Mouse (Mus musculus) liver, embryonic 14.5 days (tissue): ENCODE results near the gene Atad2b. TPM values are rescaled to one million over a fixed set of nuclear protein-coding genes. Genes with fewer than 3 reads are reported as not detected.

Source experiments
- ATAC-seq: fragments of 200-750 bp; cut with Nextera tagmentation; 2 replicates; pipeline ENCODE4 v1.8.0; 2017; ENCODE audit warnings: moderate number of reproducible peaks, mild to moderate bottlenecking, moderate library complexity; ENCODE audit not compliant: insufficient read depth
- DNase-seq, 3 experiments: peaks; one replicate each; pipeline ENCODE4 v3.0.0-alpha.2; 2012 to 2013; ENCODE audit warnings: low read depth in 3 of 3, low spot score in 3 of 3
- H3K27ac ChIP-seq: fragments of 300-500 bp; sonication (generic); 2 replicates; pipeline ENCODE4 v1.5.1; 2014; ENCODE audit warnings: moderate library complexity, mild to moderate bottlenecking, control low read depth, inconsistent platforms
- H3K27me3 ChIP-seq: fragments of 300-500 bp; sonication (generic); 2 replicates; pipeline ENCODE4 v1.6.1; 2014; ENCODE audit warnings: mild to moderate bottlenecking, low read length, moderate library complexity; ENCODE audit not compliant: control insufficient read depth, insufficient read depth
- H3K36me3 ChIP-seq: fragments of 300-500 bp; sonication (generic); replicated peaks from 2 replicates; pipeline ENCODE4 v1.6.1; 2014; ENCODE audit warnings: low read depth; ENCODE audit not compliant: control insufficient read depth, insufficient read depth
- H3K4me1 ChIP-seq, 2 experiments: fragments of 200-500 bp in 1 of 2; fragments of 300-500 bp in 1 of 2; sonication (generic) in 1 of 2; replicated peaks; 2 replicates each; pipeline ENCODE4 v1.6.1; 2012 to 2014; ENCODE audit warnings: antibody characterized with exemption in 1 of 2, inconsistent platforms in 1 of 2, low read length in 1 of 2; ENCODE audit not compliant: control insufficient read depth in 2 of 2, insufficient read depth in 2 of 2
- H3K4me2 ChIP-seq: fragments of 300-500 bp; sonication (generic); 2 replicates; pipeline ENCODE4 v1.6.1; 2014; ENCODE audit warnings: low read depth, mild to moderate bottlenecking, control low read depth, moderate library complexity
- H3K4me3 ChIP-seq, 2 experiments: fragments of 200-500 bp in 1 of 2; fragments of 300-500 bp in 1 of 2; sonication (generic) in 1 of 2; 2 replicates each; pipeline ENCODE4 v1.5.1; 2012 to 2014; ENCODE audit warnings: low read depth in 2 of 2, low read length in 2 of 2, mild to moderate bottlenecking in 2 of 2, control low read depth in 1 of 2, inconsistent platforms in 1 of 2, moderate library complexity in 1 of 2; ENCODE audit not compliant: insufficient read depth in 1 of 2
- H3K9ac ChIP-seq: fragments of 300-500 bp; sonication (generic); replicated peaks from 2 replicates; pipeline ENCODE4 v1.6.1; 2014; ENCODE audit warnings: mild to moderate bottlenecking, control low read depth, moderate library complexity
- H3K9me3 ChIP-seq: fragments of 300-500 bp; sonication (generic); 2 replicates; pipeline ENCODE4 v1.6.1; 2016; ENCODE audit warnings: low read length, mixed read lengths; ENCODE audit not compliant: control insufficient read depth
- CTCF ChIP-seq: IDR thresholded peaks from 2 replicates; pipeline ENCODE4 v1.5.1; 2016; ENCODE audit warnings: antibody characterized with exemption, low read depth, control low read depth
- EP300 ChIP-seq: IDR thresholded peaks from 2 replicates; pipeline ENCODE4 v1.6.1; 2016; ENCODE audit warnings: antibody characterized with exemption, low read depth
- WGBS: fragments of 180-500 bp; shearing (Covaris S2); extraction: QIAGEN DNeasy Blood & Tissue Kit; methylation state at CpG from one replicate; pipeline ENCODE4 v1.1.7; 2014; ENCODE audit not compliant: insufficient replicate concordance; 5-methylcytosine and 5-hydroxymethylcytosine counted together
- polyA plus RNA-seq, 2 experiments: library from polyadenylated mRNA; depleted of rRNA in 1 of 2; stranded (reverse) in 1 of 2; unstranded in 1 of 2; fragments of >200 nt; fragmentation: Nextera tagmentation in 1 of 2; extraction: Ambion mirVana in 1 of 2; gene quantifications; 2 replicates each; pipeline versions ENCODE4 v1.2.1 to v1.2.3; 2012 to 2014

The Atad2b gene
- 5.5 and 6.6 TPM in 2 replicates for polyA plus RNA-seq (2012; rRNA removed)
- polyA plus RNA-seq (2014; fragmentation: Nextera tagmentation; extraction: Ambion mirVana): 7.0 and 8.1 TPM in 2 replicates

- peak within 1 kb of the TSS; percentile 89 to 92 for H3K4me3 ChIP-seq
- WGBS: under 1% methylated on average over 82 of the region's 89 CpGs
- TF ChIP-seq CTCF (peak; percentile 96), EP300 (no peak)
Observed at GRCm38 (mm10) chr12:4916994-4917804, at the start of gene Atad2b. TSS of gene Atad2b (plus strand) at chr12:4917353.

GRCm38 (mm10) chr12:4868924-4869323 lies 48.2 kb upstream of the Atad2b start:
- ATAC-seq (no peak), DNase-seq (no peak)
- H3K27me3 ChIP-seq: no peaks in the 10 kb centered on the region
- H3K4me2 ChIP-seq: no peak overlapping the region
- peaks cover 6 to 26% of the 10 kb centered on the region in 2 experiments for H3K4me1 ChIP-seq
- WGBS: 79% methylated on average over 8 of the region's 8 CpGs
- H3K27ac ChIP-seq: no peak overlapping the region
- H3K4me3 ChIP-seq: no peak overlapping the region
- H3K9ac ChIP-seq: no peak overlapping the region
- peaks cover 70% of the 10 kb centered on the region for H3K36me3 ChIP-seq
- TF ChIP-seq EP300: no peak
- no peak for TF ChIP-seq CTCF
- no peaks in the 10 kb centered on the region for H3K9me3 ChIP-seq

More at GRCm38 (mm10) chr12:4916994-4917804, at the start of gene Atad2b:
- Histone ChIP-seq H3K4me1 (peaks cover 7 to 8% of the 10 kb centered on the region in 2 experiments), H3K36me3 (no peaks in the 10 kb centered on the region), H3K4me2 (peak within 1 kb of the TSS; percentile 75), H3K27me3 (no peaks in the 10 kb centered on the region), H3K9ac (peak within 1 kb of the TSS; percentile 97), H3K9me3 (no peaks in the 10 kb centered on the region), H3K27ac (peak within 1 kb of the TSS; percentile 47)
- DNase-seq: peak; percentile 91 to 92 (median 92)
- peak; percentile 93 for ATAC-seq

GRCm38 (mm10) chr12:4871260-4871659 lies 45.9 kb upstream of the Atad2b start:
- Histone ChIP-seq H3K27ac (peak overlapping the region; percentile 99; the same call in 1 of the 2 replicates), H3K4me3 (peak overlapping the region; percentile 4 to 92; a peak in 2 of 4 replicates), H3K36me3 (peaks cover 47% of the 10 kb centered on the region)

GRCm38 (mm10) chr12:4872273-4872672 lies 44.9 kb upstream of the Atad2b start:
- peak overlapping the region; percentile 82 to 92 for H3K4me3 ChIP-seq
- H3K4me2 ChIP-seq: peak overlapping the region; percentile 96
- H3K27ac ChIP-seq: peak overlapping the region; percentile 99
- TF ChIP-seq EP300 (no peak), CTCF (peak; percentile 65)
- H3K9ac ChIP-seq: peak overlapping the region; percentile 100
- DNase-seq: peak in 1 of 3 experiments; percentile 36
- ATAC-seq: no peak
- peaks cover 36% of the 10 kb centered on the region for H3K36me3 ChIP-seq
- no peaks in the 10 kb centered on the region for H3K27me3 ChIP-seq
- WGBS: 37% methylated on average over 4 of the region's 4 CpGs
- peaks cover 23 to 43% of the 10 kb centered on the region in 2 experiments for H3K4me1 ChIP-seq
- H3K9me3 ChIP-seq: no peaks in the 10 kb centered on the region

More at GRCm38 (mm10) chr12:4871260-4871659, 45.9 kb upstream of the Atad2b start:
- 87% methylated on average over 5 of the region's 5 CpGs for WGBS
- TF ChIP-seq EP300 (no peak), CTCF (no peak)
- no peak for DNase-seq
- ATAC-seq: no peak
- Histone ChIP-seq H3K4me1 (peaks cover 23 to 43% of the 10 kb centered on the region in 2 experiments), H3K27me3 (no peaks in the 10 kb centered on the region), H3K9me3 (no peaks in the 10 kb centered on the region), H3K4me2 (peak overlapping the region; percentile 96), H3K9ac (peak overlapping the region; percentile 100)

- ATAC-seq (peak; percentile 87), DNase-seq (peak; percentile 81 to 87 (median 85))
- Histone ChIP-seq H3K36me3 (peaks cover 29% of the 10 kb centered on the region), H3K27me3 (no peaks in the 10 kb centered on the region), H3K9me3 (no peaks in the 10 kb centered on the region), H3K4me1 (peaks cover 23 to 43% of the 10 kb centered on the region in 2 experiments), H3K4me3 (peak overlapping the region; percentile 82 to 92), H3K9ac (peak overlapping the region; percentile 100), H3K4me2 (peak overlapping the region; percentile 96), H3K27ac (peak overlapping the region; percentile 99)
- TF ChIP-seq CTCF: 0 out of 2 replicates have a peak, but pooled peaks have one; percentile 1
- TF ChIP-seq EP300: peak; percentile 98
- 9% methylated on average over 5 of the region's 5 CpGs for WGBS
Observed at GRCm38 (mm10) chr12:4872983-4873477, 44.1 kb upstream of the Atad2b start.
